Mouse (Mus musculus): ENCODE measurements around the gene Nr1d1. TPM values are rescaled to one million over a fixed set of nuclear protein-coding genes. Genes with fewer than 3 reads are reported as not detected.

Gene Nr1d1
- total RNA-seq, 1 experiment from 2014 or later: 51.0 TPM

GRCm38 (mm10) chr11:98751221-98751782, 23.8 kb downstream of the Nr1d1 start:
- peak; percentile 74 for DNase-seq

GRCm38 (mm10) chr11:98750351-98751201, 24.6 kb downstream of the Nr1d1 start:
- peak; percentile 88 for DNase-seq

- DNase-seq: no peak
Measured at GRCm38 (mm10) chr11:98749716-98750115, 25.4 kb downstream of the Nr1d1 start.

- DNase-seq: peak; percentile 60
Measured at GRCm38 (mm10) chr11:98748506-98749416, 26.4 kb downstream of the Nr1d1 start.

- no peak for DNase-seq
Measured at GRCm38 (mm10) chr11:98747804-98748505, 27.2 kb downstream of the Nr1d1 start.

GRCm38 (mm10) chr11:98746855-98747693, 28.1 kb downstream of the Nr1d1 start:
- peak; percentile 91 for DNase-seq

- DNase-seq: peak; percentile 66
Measured at GRCm38 (mm10) chr11:98745932-98746853, 28.9 kb downstream of the Nr1d1 start.

GRCm38 (mm10) chr11:98744456-98745019, 30.6 kb downstream of the Nr1d1 start:
- DNase-seq: no peak

- peak; percentile 83 for DNase-seq
Measured at GRCm38 (mm10) chr11:98743655-98744345, 31.3 kb downstream of the Nr1d1 start.

GRCm38 (mm10) chr11:98742397-98743291, 32.5 kb downstream of the Nr1d1 start:
- DNase-seq: peak; percentile 70

GRCm38 (mm10) chr11:98741622-98742396, 33.3 kb downstream of the Nr1d1 start:
- peak; percentile 92 for DNase-seq

- DNase-seq: no peak
Measured at GRCm38 (mm10) chr11:98741051-98741620, 34.0 kb downstream of the Nr1d1 start.

- DNase-seq: peak; percentile 86
Measured at GRCm38 (mm10) chr11:98740393-98741050, 34.6 kb downstream of the Nr1d1 start, which contains the start of gene Thra. TSS of gene Thra (plus strand) at chr11:98740638.

GRCm38 (mm10) chr11:98740026-98740392, 35.1 kb downstream of the Nr1d1 start:
- no peak for DNase-seq

- no peak for DNase-seq
Measured at GRCm38 (mm10) chr11:98738925-98739324, 36.2 kb downstream of the Nr1d1 start.

- no peak for DNase-seq
Measured at GRCm38 (mm10) chr11:98738428-98738911, 36.7 kb downstream of the Nr1d1 start.
